Mouse (Mus musculus) inflammation-experienced regulatory T-cells, adult 6 months (primary cell): ENCODE measurements around the gene Ncf1. TPM values are rescaled to one million over a fixed set of nuclear protein-coding genes. Genes with fewer than 3 reads are reported as not detected.

Experiments
- ATAC-seq: one replicate; pipeline ENCODE4 v1.8.0; 2017
- polyA plus RNA-seq, 3 experiments: library from polyadenylated mRNA; unstranded; fragments of 100-300 nt; shearing (Covaris generic); gene quantifications; one replicate each; pipeline ENCODE4 v1.2.1; 2017

Gene Ncf1
- polyA plus RNA-seq: 1 to 10 TPM; 3.9 to 8.5 (median 4.5) TPM

- no peak for ATAC-seq
Observed at GRCm38 (mm10) chr5:134229391-134229790, at the start of gene Ncf1. Gene Ncf1 (minus strand): TSS chr5:134229625.

GRCm38 (mm10) chr5:134277109-134277508, 47.7 kb upstream of the Ncf1 start:
- no peak for ATAC-seq

- ATAC-seq: peak; percentile 35
Observed at GRCm38 (mm10) chr5:134275556-134275955, 46.1 kb upstream of the Ncf1 start.

GRCm38 (mm10) chr5:134275021-134275420, 45.6 kb upstream of the Ncf1 start:
- no peak for ATAC-seq

GRCm38 (mm10) chr5:134273761-134274160, 44.3 kb upstream of the Ncf1 start:
- no peak for ATAC-seq

GRCm38 (mm10) chr5:134272761-134273160, 43.3 kb upstream of the Ncf1 start:
- ATAC-seq: no peak

GRCm38 (mm10) chr5:134271421-134271820, 42.0 kb upstream of the Ncf1 start:
- ATAC-seq: no peak

GRCm38 (mm10) chr5:134270566-134270965, 41.1 kb upstream of the Ncf1 start:
- ATAC-seq: no peak

- peak; percentile 72 for ATAC-seq
Observed at GRCm38 (mm10) chr5:134269751-134270150, 40.3 kb upstream of the Ncf1 start.

GRCm38 (mm10) chr5:134268751-134269150, 39.3 kb upstream of the Ncf1 start:
- no peak for ATAC-seq

- ATAC-seq: peak; percentile 78
Observed at GRCm38 (mm10) chr5:134266404-134266803, 37.0 kb upstream of the Ncf1 start.

- no peak for ATAC-seq
Observed at GRCm38 (mm10) chr5:134265890-134266289, 36.5 kb upstream of the Ncf1 start.

GRCm38 (mm10) chr5:134260001-134260636, 30.7 kb upstream of the Ncf1 start:
- no peak for ATAC-seq

GRCm38 (mm10) chr5:134258934-134259333, 29.5 kb upstream of the Ncf1 start:
- no peak for ATAC-seq

- ATAC-seq: peak; percentile 81
Observed at GRCm38 (mm10) chr5:134258395-134258794, 29.0 kb upstream of the Ncf1 start.

GRCm38 (mm10) chr5:134257349-134258031, 28.1 kb upstream of the Ncf1 start:
- no peak for ATAC-seq

- no peak for ATAC-seq
Observed at GRCm38 (mm10) chr5:134255294-134255693, 25.9 kb upstream of the Ncf1 start.

GRCm38 (mm10) chr5:134253806-134254205, 24.4 kb upstream of the Ncf1 start:
- no peak for ATAC-seq

- ATAC-seq: no peak
Observed at GRCm38 (mm10) chr5:134251083-134251482, 21.7 kb upstream of the Ncf1 start.

GRCm38 (mm10) chr5:134250601-134251000, 21.2 kb upstream of the Ncf1 start:
- ATAC-seq: no peak

- ATAC-seq: no peak
Observed at GRCm38 (mm10) chr5:134249245-134249649, 19.8 kb upstream of the Ncf1 start.

- no peak for ATAC-seq
Observed at GRCm38 (mm10) chr5:134248608-134249244, 19.3 kb upstream of the Ncf1 start.

- no peak for ATAC-seq
Observed at GRCm38 (mm10) chr5:134246146-134246545, 16.7 kb upstream of the Ncf1 start.

- ATAC-seq: no peak
Observed at GRCm38 (mm10) chr5:134244890-134245289, 15.5 kb upstream of the Ncf1 start.
